Mouse (Mus musculus) testis, adult 2 months (tissue): ENCODE data around the gene Cd207.

Experiments used
- CTCF ChIP-seq: fragments of 200-500 bp; IDR thresholded peaks from 2 replicates; pipeline ENCODE4 v1.5.1; 2012; ENCODE audit warnings: low read depth, mild to moderate bottlenecking, inconsistent platforms, low read length, moderate library complexity; ENCODE audit not compliant: control insufficient read depth, insufficient read depth, insufficient replicate concordance
- POLR2A ChIP-seq: fragments of 200-500 bp; IDR thresholded peaks from 2 replicates; pipeline ENCODE4 v1.6.1; 2012; ENCODE audit warnings: low read depth, mild to moderate bottlenecking, inconsistent platforms, low read length, moderate library complexity; ENCODE audit not compliant: control insufficient read depth

DNA sequence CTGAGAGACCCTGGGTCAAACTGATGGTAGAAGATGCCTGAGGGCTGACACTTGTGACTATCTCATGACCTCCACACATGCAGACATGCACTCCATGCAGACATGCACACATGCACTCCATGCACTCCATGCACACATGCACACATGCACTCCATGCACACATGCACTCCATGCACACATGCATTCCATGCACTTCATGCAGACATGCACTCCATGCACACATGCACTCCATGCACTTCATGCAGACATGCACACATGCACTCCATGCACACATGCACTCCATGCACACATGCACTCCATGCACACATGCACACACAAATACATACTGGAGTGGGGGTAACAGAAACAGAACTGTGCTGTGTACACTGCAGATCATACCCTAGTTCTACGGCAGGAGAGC, 42.3 kb downstream of the Cd207 start:
- TF ChIP-seq CTCF (peak; percentile 63; the same call in 1 of the 2 replicates), POLR2A (no peak)
